Mouse (Mus musculus): ENCODE measurements around the gene Tmem109.
A peak's percentile ranks its signal among the peaks of the same experiment; 100 is the strongest.

The Tmem109 gene

GRCm38 (mm10) chr19:10880975-10881425 is 801 bp downstream of the Tmem109 start:
- no peak for DNase-seq

DNA sequence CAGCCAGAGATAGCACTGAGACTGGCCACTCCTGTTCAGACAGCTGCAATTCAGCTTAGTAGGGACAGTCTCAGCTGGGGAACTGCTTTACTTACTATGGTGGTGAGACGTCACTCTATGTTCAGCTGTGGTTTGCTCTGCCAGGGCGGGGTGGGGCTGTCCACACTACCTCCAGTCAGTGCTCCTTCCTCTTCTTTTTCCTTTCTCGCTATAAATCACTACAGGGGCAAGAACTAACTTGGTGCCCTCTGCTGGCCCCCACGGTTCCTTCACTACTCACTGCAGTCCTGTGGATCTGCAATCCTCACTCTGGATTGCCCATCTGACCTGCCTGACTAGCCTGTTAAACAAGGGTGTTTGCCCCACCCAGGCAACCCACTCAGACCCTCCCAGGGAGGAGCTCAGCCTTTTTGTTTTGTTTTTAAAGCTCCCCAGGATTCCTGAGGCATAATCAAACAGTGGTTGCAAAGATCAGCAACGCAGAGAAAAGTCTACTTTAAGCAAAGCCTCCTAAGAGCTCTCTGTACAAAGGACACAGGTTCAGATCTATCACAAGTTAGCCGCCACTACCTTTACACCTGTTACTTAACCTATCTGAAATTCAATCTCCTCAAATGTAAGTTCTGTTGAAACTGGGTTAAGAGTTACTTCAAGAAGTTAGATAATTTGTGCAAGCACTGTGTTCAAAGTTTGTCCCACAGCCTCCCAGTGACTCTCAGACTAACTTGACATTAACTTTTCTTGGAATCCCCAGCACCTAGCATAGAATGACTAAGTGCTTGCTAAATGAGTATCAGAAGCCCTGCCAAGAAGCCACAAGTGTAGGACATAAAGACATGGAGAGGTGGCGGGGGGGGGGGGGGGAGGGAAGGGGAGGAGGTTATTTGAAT is 1.5 kb downstream of the Tmem109 start:
- peak; percentile 58 to 72 for DNase-seq

- no peak for DNase-seq
Observed at GRCm38 (mm10) chr19:10878201-10878837, 3.5 kb downstream of the Tmem109 start.

DNA sequence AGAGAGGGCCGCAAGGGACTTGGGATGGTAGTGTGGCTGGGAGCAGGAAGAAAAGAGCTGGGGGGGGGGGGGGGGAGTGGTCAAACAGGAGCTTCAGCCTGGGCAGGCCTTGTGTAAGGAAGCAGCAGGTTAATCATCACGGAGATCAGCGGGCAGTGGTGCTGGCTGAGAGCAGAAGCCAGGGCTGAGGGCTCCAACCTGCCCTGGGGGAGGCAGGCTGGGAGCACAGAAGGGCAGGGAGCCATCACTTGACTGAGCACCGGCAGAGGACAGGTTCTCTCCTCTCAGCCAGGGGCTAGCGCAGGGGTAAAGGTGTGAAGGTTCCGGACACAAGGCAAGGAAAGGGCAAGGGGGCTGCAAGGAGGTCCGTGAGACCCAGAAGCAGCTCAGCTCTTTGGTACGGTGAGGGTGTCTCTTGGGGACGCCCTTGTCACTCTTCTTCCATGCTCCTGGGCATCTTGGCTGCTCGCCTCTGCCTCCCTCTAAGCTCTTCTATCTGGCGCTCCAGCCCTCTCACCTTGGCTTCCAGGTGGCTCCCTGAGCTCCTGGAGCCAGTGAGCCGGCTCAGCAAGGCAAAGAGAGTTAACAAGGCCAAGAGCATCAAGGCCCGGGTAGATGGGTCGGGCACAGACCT is 10.4 kb downstream of the Tmem109 start:
- DNase-seq: peak in 1 of 2 experiments; percentile 61

GRCm38 (mm10) chr19:10870676-10871075 is 11.1 kb downstream of the Tmem109 start:
- no peak for DNase-seq

GRCm38 (mm10) chr19:10869886-10870527 is 11.8 kb downstream of the Tmem109 start, which contains the start of gene Tmem132a:
Gene Tmem132a, minus strand, starts transcription at chr19:10869940.
- peak in 1 of 2 experiments; percentile 40 for DNase-seq

- peak; percentile 79 to 89 for DNase-seq
Observed at GRCm38 (mm10) chr19:10869241-10869885, 12.4 kb downstream of the Tmem109 start.

GRCm38 (mm10) chr19:10868623-10869141 is 13.1 kb downstream of the Tmem109 start:
- DNase-seq: no peak

GRCm38 (mm10) chr19:10867946-10868622 is 13.7 kb downstream of the Tmem109 start:
- no peak for DNase-seq

DNA sequence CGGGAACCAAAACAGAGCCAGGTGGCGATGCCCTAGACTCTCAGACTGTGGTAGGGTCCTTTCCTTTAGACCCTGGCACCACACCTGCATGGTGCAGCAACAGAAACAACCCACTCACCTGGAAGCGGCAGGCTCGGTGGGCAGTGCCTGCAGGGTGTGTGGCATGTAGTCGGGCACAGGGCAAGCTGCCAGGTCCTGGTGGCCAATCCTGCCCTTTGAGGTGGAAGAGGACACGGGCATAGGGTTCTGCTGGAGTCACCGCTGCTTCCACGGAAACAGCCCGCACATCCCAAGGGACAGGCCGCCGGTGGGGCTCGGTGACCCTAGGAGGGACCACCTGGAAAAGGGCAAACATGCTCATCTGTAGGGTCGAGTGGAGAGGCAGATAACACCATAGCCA is 15.4 kb downstream of the Tmem109 start:
- no peak for DNase-seq

- DNase-seq: no peak
Observed at GRCm38 (mm10) chr19:10860072-10860497, 21.7 kb downstream of the Tmem109 start.

DNA sequence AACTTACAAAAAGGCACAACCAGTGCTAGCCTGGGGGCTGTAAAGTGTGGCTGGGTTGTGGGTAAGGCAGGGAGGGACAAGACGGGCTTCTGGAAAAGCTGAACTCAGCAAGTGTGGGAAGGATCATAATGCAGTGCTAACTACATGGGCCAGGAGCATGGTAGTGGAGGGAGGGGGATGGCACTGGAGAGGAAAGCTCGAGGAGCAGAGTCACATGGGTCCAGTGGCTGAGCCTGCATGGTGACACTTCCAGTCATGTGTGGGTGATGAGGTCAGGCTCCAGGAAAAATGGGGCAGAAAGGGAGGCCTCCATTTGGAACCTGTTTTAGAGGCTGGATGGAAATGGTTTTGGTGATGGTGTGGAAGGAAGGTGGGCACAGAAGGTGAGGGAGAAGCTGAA is 25.3 kb downstream of the Tmem109 start:
- DNase-seq: no peak

DNA sequence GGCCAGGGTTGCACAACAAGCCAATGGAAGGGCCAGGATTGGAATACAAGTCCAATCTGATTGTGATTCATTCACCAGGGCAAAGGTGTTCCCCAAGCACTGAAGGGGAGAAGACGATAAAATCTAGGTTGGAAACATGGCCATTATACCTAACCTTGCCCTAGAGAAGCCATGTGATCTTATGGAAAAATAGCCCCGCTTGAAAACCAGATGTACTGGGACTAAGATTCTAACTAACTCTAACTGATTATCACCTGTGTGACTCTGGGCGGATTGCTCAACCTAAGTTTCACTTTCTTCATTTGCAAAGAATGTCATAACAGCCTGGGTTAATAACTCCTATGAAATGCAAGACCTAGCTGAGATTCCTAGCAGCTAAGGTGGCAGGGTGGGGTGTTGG is 26.4 kb downstream of the Tmem109 start:
- DNase-seq: no peak

- DNase-seq: peak in 1 of 2 experiments; percentile 72
Observed at GRCm38 (mm10) chr19:10847311-10848087, 34.3 kb downstream of the Tmem109 start.

DNA sequence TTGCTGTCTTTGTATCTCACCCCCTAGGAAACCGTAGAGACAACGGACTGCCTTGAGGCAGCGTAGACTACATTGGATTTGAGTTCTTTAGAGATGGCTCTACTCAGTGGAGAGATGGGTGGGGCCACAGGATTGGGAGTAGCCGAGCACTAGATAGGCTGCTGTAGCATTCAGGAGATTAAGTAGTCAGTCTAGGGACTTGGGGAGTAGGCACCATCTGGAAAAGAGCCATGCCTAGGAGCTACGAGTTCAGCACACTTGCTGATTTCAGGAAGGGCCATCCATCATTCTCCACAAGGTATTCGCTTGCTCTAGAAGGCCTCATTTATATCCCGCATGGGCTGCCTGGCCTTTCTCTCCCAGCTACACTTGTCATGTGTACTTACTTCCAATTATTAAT is 35.7 kb downstream of the Tmem109 start:
- DNase-seq: no peak

DNA sequence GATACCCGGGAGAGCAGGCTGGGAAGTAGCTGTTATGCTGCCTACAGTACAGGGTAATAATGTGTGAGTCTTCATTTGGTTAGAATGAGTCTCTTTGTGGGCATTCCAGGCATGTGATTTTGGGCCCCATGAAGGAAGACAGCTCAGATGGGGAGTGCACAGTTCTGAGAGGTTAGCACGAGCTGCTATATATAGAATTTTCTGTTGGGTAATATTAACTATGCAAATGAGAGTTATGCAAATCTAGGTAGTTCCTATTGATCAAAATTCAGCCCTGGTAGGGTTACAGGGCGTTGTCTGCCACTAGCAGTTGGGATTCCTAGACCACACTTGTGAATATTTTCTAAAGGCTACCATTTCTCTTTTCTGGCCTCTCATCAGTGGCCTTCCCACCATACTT is 36.3 kb downstream of the Tmem109 start:
- DNase-seq: no peak

- no peak for DNase-seq
Observed at GRCm38 (mm10) chr19:10844206-10844605, 37.6 kb downstream of the Tmem109 start.

- DNase-seq: no peak
Observed at GRCm38 (mm10) chr19:10842914-10843313, 38.9 kb downstream of the Tmem109 start.

GRCm38 (mm10) chr19:10841721-10842626 is 39.8 kb downstream of the Tmem109 start:
- DNase-seq: peak; percentile 40 to 49

Measured in kidney, postnatal 25 days (tissue).